Mouse (Mus musculus): Measurements from ENCODE around the gene Myt1l. TPM values are rescaled to one million over a fixed set of nuclear protein-coding genes. Genes with fewer than 3 reads are reported as not detected.

Gene Myt1l
- total RNA-seq, 2 experiments from 2014 or later = 0.05 to 0.41 TPM

DNA sequence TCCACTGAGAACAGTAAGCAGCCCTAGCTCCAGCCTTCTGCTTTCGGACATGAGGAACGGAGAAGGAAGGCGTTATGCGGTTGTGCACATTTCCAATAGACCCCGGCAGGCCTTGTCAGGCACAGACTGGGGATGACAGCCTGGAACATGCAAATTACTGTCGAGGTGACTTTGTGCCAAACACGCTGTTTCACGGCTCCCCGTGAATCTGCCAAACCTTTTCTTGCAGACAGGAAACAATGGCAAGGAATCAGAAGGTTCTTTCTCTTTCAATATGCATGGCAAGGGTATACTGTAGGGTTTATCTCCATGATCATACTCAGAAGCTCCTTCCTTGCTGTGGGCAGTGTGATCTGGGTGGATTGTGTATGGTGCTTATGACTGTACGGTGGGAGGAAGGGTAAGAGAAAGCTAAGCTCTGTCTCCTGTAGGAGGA lies 127.0 kb downstream of the Myt1l start:
- no peak for DNase-seq (ENCODE audit: low spot score in 2 of 2)

DNA sequence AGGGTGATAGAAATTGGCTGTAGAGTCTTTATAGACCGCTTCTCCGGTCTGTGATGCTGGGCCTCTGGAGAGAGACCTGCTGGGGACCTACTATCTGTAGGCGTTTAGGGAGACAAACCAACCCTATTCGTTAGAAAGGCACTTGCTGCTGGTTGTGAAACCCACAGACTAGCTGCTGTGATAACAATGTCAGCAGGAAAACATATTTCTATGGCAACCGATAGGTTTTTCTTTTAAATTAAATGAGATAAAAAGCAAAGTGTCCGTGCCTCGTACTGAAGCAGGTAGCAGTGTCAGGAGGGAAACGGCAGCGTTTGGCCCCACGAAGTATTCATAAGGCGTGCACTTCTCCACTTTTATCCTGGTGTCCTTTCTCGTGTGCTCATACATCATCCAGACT lies 127.5 kb downstream of the Myt1l start:
- no peak for DNase-seq (ENCODE audit: low spot score in 2 of 2)

DNA sequence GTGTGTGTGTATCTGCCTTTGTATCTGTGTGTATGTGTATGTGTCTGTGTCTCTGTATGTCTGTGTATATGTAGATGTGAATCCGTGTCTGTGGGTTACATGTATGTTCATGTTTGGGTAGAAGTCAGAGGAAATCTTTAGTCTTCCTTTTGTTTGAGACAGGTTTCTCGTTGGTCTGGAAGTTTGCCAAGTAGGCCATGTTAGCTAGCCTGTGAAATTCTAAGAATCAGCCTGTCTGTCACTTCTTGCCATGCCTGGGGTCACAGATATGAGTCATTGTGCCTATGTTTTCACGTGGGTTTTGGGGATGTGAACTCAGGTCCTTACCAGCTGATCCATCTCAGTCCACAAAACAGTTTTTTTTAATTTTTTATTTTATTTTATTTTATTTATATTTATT lies 128.9 kb downstream of the Myt1l start:
- no peak for DNase-seq (ENCODE audit: low spot score in 2 of 2)

DNA sequence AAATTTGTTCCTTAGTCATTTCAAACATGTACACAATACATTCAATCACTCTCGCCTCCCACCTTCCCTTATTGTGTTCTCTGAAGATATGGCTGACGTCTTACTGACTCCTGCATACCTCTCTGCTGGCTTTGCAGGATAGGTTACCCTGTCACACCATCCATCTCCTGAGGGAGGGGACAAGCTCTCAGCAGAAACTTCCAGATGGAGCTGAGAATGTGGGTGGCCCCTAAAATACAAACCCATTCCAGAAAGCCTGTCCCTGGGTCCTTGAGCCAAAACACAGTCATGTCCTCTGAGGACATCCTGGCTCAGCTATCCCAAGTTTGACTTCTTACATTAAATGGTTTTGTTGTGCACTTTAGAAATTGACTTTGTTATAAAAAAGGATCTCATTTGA lies 129.7 kb downstream of the Myt1l start:
- DNase-seq (ENCODE audit: low spot score in 2 of 2) = no peak

DNA sequence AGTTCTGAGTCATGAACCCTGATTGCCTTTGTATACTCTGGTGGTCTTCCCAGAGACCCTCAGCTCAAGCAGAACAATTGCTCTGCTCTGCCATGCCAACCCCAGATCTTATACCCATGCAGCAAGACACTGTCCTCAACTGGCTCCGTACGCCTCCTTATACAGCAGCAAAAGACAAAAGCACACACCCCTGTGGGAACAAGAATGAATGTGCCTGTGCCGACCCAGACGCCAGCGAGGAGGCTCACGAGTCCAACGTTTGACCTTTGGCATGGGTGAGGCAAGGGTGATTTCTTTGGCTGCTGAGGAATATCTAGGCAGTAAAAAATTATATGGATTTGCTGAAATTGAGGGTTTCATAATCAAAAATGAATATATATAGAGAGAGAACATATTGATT lies 143.8 kb downstream of the Myt1l start:
- no peak for DNase-seq (ENCODE audit: low spot score in 2 of 2)

DNA sequence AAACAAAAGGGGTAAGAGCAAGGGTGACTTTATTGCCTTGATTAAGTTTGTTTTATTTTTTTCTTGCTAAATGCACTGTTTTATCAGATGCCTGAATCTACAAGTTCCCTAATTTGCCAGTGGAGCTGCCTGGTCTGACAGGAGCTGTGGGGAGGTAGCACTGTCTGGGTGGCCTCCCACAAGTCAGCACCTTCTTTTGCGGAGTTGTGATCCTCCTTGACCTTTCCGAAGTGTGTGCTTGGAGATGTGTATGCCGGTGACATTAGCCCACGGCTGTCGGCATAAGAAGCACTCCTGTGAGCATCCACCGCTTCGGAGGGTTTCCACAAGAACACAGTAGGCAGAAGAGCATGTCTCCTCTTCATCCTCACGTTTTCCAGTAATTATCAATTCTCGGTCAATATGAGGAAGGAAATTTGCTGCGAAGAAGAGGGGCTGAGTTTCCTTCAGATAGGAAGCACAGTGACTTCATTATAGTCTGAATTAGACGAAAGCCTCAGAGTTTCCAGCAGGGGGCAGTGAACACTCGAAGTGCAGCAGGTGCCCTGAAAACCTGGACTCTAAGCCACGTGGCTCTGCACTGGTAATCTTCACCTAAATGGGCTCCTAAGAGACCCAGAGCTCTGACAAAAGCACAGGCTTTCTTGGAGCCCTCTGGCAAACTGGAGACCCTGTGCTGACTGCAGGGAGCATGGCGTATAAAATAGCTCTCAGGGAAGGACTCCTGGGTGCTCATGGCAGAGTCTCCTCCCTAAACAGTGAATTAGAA lies 147.6 kb downstream of the Myt1l start:
- peak; percentile 24 to 42 for DNase-seq (ENCODE audit: low spot score in 2 of 2)

DNA sequence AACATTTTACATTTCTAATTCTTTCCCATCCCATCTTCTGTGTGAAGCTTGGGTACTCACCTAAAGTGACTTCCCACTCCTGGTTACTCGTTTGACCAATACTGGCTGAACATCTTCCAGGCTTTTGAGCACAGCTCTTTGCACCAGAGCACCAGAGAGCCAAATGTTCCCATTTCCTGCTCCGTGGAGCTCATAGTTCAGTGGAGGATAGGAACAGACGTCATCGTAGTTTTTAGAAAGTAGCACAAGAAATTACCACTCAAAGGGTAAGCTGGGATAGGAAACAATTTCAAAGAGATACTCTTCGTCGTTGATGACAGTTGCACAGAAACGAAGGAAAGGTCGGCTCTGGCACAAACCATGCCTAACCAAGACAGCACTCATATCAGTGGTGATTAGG lies 154.2 kb downstream of the Myt1l start:
- no peak for DNase-seq (ENCODE audit: low spot score in 2 of 2)

DNA sequence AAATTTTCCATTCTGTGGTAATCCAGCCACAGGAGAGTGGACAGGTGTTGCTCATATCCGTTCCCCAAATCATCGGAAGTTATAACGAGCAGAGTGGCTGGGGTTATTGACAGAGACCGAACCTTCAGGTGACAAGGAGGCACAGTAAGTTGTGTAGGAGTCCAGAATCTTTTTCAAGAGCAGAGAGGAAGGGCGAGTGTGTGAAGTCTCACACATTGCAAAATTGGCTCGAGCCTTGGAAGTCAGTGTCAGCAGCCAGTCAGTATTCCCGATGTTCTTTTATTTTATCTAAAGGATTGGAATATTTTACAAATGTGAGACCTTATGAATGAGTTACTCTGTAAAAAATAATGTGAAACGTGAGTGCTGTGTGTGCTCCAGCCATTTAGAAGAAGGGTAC lies 154.8 kb downstream of the Myt1l start:
- DNase-seq (ENCODE audit: low spot score in 2 of 2) = no peak

DNA sequence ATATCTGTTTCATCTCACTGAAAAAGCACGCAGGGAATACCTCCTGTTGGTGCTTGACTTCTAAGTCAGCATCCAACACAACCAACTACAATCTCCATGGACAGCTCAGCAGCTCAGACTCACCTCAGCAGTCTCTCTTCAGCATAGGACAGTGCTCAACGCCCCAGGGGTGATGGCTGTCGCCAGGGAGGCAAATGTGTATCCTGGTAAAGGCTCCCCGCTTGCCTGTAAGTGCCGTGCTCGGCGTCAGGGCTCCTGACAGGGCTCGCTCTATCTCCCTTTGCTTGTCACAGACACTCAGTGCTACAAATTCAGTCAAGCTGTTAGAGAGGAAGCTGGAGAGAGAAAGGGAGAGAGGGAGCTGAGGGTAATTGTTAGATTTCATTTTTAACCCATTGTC lies 158.1 kb downstream of the Myt1l start:
- no peak for DNase-seq (ENCODE audit: low spot score in 2 of 2)

DNA sequence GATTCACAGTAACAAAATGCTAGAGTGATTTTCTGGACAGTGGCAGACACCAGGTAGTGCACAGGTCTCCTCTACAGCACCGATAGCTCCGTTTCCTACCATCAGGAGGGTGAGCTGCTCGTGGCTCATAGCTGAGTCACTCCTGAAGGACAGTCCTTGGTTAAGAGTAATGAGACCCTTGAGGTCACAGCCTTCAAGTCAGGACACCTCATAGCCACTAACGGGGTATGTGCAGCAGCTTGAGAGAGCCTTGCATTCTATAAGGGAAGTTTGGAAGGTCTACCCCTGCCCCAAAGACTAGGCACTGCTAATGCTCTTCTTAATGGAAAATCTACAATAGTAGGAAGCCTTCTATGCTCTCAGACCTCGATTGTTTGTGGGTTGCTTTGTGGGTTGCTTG lies 163.4 kb downstream of the Myt1l start:
- no peak for DNase-seq (ENCODE audit: low spot score in 2 of 2)

DNA sequence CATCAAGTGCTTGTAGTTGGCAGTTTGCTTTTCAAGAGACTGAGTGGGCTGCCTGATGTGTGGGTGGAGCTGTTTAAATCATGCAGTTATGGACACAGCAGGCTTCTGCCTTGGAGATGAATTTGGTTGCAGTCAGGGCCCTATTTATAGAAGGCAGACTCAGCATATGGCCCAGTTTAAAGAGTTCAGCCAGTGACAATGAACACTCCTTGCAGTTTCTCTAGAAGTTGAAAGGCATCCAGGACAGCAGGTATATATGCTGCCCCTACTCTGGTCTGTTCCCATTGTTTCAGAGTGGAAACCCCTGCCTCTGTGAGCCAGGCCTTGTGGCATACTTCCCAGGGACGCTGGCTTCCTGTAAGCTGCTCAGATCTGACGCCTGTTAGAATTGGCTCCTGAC lies 167.0 kb downstream of the Myt1l start:
- no peak for DNase-seq (ENCODE audit: low spot score in 2 of 2)

DNA sequence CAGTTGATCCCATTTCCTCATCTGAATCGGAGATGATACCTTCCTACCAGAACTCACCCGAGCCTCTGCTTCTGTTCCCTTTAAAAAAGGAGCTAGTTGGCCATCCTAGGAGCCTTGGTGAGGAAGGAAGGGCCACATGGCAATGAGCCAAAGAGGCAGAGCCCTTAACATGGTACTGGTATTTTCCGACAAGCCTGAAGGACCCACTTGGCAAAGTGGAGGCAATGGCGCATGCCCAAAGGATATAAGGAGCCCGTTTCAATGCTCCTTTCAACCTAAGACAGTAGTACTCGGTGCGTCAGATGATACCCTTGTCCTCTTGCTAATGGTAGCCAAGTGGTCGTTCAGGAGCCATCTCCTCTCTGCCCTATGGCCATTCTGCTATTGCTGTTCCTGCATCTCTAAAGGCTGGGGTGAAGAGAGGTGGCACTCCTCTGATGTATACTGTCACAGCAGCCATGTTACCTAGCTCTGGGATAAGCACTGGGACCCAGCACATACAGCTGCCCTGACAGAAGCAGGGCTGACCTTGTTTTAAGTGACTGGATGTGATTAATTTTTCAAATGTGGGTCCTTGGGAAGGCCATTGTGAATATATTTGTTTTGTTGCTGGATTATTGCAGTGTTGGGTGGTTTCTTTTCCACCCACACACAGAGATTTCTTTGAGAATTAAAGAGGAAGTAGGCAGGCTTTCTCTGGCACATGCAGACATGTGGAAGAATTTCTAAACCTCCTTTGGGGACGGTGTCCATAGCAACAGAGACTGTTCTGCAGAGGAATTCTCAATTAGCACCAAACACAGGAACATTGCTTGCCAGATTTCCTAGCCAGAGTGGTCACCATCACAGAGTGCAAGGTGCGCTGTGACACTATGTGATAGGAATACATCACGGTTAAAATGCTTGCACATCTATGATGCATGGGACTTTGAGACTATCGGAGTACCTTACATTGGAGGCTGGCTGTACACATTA lies 169.6 kb downstream of the Myt1l start:
- DNase-seq (ENCODE audit: low spot score in 2 of 2) = no peak

DNA sequence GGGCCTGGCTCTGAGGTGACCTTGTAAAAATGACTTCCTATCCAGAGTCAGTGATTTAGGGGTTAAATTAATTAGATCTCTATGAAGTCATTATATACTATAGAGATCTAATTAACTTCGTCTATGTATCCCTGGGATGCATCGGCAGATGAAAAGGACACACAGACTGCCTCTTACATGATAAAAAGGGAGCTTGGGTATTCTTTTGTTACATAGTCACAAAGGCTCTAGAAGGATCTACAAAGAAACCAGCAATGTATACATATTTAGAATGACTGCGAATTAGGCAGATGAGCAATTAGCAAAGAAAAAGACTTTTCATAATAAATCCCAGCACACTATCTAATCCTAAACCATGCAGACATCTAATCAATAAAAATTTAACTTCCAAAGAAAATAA lies 170.4 kb downstream of the Myt1l start:
- DNase-seq (ENCODE audit: low spot score in 2 of 2) = no peak

DNA sequence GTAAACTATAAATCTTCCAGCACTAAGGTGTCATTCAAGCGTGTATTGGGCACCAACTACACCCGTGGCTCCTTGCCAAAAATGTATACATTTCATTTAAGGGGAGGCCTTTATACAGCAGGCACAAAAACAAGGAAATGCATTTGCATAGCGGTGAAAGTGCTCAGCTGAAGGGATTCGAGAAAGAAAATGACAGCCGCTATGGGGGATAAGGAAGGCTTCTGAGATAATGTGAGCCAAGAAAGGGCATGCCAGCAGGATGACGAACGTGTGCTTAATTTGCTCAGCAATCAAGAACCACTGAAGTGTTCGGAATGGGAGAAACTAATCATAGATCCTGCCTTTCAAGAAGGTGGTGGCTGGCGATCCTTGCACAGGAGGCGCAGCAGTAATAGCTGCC lies 170.8 kb downstream of the Myt1l start:
- no peak for DNase-seq (ENCODE audit: low spot score in 2 of 2)

DNA sequence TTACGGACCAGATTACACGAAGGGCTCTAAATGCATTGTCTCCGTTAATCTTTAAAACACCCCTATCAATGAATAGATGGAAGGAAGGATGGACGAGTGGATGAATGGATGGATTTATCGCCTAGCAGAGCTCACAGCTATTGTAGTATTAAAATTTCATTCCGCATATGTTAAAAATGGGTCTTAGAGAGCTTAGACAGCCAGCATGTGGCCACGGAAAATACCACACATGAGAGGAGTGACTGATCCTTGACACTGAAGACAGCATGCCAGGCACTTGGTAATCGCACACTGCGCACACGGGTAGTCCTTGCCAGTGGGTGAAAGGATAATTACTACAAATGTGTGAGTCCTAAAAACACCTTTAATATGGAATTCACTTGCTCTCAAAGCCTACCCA lies 171.2 kb downstream of the Myt1l start:
- no peak for DNase-seq (ENCODE audit: low spot score in 2 of 2)

DNA sequence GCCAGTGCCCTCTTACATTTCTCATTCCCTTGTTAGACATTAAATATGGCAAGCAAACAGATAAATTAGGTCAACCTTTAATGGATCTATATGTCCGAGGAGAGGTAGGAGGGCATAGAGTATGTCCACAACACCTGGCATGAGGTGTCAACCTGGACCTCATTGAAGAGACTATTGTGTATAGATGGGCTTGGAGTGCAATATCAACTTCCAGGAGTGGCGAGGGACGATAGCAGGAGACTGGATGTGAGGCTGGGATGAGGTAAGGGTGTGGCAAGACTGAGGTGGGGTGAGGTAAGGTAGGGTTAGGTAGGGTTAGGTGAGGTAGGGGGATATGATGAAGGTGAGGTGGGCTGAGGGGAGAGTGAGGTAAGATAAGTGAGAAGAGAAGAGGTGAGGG lies 171.8 kb downstream of the Myt1l start:
- DNase-seq (ENCODE audit: low spot score in 2 of 2) = no peak

DNA sequence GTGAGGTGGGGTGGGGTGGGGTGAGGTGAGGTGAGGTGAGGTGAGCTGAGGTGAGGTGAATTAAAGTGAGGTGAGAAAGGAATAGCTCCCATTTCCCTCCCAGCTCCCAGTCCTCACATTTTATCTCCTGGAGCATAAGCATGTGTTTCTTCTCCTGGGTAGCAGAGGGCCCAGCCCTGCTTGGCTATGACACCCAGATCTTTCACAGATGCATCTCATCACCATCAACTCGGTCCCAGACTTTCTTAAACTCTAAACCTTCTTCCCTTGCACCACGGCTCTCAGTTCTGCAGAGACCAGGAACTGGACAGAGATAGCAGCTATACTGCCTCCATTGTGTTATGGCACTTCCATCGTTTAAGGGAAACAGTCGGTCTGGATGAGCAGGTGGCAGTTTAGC lies 172.9 kb downstream of the Myt1l start:
- no peak for DNase-seq (ENCODE audit: low spot score in 2 of 2)

DNA sequence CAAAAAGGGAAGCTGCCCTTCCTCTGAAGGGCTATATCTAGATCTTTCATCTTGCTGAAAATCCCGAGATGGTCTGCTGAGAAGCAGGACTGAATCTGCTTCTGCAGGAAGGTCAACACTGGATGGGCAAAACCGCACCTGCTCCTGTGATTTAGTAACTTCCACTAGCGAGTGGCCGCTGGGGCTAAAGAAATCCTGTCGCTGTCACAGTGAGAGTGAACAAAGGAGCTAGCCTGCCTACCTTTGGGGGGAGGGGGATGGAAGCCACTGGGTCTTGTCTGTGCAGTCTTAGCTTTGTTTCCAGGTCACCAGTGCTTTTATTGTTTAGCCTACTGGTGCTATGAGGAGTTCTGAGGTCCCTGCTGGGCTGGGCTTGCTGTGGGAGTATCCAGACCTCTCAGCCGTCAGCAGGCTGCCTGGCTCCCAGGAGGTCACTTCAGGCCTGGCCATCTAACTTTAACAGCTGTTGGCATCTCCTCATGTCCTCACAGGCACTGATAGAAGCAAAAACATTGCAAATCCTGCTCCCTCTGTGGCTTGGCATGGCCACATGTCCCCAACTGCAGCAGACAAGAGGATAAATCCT lies 173.6 kb downstream of the Myt1l start:
- peak in 1 of 2 experiments; percentile 61 for DNase-seq (ENCODE audit: low spot score in 2 of 2)

DNA sequence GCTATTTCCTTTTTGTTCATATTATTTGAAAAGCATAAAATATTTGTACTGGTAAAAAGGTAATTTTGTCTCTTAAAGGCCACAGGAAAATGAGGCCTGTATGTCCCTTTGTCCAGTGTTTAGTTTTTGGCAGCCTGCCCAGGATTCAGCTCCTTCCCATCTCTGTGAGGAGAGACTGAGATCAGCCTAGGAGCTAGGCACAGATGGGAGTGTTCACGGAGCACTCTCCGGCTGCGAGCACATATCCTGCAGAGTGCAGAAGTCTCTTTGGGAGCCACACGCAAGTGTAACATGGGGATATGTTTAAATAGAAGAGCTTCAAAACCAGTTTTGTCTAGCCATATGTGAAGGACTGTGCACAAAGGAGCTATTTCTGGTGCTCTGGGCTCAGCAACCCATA lies 174.4 kb downstream of the Myt1l start:
- DNase-seq (ENCODE audit: low spot score in 2 of 2) = peak; percentile 37 to 66

DNA sequence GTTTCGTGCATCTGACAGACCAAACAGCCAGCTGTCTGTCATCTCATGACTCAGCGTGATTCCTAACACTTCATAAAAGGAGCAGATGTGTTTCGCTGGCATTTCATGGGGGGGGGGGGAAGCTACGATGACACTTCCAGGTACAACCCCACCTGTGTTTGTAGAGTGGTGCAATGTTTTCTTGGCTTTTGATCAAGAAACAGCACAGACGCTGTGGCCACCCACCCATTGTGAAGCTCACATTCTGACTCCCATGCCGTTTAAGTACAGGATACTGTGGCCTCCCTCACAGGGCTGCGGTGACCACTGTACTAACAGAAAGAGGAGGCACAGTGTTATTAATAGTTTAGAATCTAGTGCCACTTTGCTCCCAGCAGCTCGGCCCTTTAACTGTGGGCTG lies 175.4 kb downstream of the Myt1l start:
- DNase-seq (ENCODE audit: low spot score in 2 of 2) = no peak

DNA sequence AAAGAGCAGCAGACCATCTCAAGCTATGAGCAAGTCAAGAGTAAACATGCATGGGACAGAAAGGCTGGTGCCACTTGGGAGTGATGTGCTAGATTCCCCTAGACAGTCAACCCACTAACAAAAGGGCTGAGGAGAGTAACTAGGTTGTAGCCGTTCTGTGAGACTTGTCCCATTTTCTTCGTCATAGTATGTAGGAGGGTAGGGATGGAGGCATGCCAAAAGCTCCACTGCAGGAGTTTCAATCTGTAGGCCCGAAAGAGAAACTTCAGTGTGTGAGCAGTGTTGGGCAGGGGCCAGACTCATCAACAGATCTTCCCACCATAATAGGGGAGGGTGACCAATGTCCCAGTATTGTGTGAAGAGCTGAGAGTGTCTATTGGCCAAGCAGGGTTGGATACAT lies 178.9 kb downstream of the Myt1l start:
- DNase-seq (ENCODE audit: low spot score in 2 of 2) = no peak

DNA sequence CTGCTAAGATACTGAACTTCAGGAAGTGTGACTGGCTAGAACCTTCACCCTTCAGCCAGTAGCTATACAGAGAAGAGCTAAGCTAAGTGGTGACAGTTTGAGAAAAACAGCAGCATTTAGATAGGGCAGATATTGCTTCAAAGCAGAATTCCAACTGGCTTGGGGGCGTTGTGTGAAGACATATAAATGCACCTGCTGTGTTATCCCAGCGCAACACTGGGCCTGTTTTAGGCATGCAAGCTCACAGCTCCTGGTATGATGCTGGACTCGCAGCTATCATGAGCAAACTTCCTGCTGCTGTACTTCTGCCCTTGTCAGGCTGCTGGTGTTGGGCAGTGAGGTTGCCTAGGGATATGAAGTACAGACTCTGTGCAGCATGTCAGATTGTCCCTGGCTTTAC lies 180.0 kb downstream of the Myt1l start:
- no peak for DNase-seq (ENCODE audit: low spot score in 2 of 2)
